Mouse (Mus musculus) kidney, postnatal 25 days (tissue): ENCODE data around the gene Vamp8.

Experiments used
- DNase-seq, 2 experiments: peaks; one replicate each; pipeline ENCODE4 v3.0.0; 2021; ENCODE audit warnings: mixed read lengths in 2 of 2

Vamp8 gene

DNA sequence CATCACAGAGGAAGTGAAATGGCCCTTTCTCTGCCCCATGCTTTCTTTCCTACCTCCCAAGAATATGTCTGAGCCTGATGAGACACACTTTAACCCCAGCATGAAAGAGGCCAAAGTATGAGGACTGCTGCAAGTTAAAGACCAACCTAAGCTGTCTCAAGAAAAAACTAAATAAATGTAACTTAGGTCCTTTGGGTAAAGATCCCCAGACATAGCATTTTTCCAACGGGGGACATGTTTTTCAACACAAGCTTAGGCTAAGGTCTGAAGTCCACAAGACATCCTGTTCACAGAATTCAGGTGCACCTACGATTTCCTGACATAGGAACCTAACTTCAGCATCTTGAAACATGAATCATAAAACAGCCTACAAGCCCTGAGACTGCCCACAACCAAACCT lies 40.3 kb downstream of the Vamp8 start:
- DNase-seq: no peak

DNA sequence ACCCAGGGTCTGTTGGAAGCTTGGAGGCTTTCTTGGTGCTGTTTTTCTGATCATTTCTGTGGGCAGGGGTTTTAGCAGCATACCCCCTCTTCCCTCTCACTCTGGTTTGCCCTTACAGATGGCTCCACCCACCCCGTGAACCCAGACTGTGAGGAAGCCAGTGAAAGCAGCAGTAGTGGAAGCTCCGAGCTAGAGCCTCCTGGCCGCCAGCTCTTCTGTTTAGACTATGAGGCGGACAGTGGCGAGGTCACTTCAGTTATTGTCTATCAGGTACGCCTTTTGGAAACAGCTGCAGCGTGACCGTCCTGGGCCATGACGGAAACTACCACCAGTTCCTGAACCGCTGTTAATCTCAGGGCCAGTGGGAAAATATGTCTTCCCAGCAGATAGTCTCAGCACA lies 42.1 kb downstream of the Vamp8 start:
- DNase-seq: peak; percentile 57 to 78

DNA sequence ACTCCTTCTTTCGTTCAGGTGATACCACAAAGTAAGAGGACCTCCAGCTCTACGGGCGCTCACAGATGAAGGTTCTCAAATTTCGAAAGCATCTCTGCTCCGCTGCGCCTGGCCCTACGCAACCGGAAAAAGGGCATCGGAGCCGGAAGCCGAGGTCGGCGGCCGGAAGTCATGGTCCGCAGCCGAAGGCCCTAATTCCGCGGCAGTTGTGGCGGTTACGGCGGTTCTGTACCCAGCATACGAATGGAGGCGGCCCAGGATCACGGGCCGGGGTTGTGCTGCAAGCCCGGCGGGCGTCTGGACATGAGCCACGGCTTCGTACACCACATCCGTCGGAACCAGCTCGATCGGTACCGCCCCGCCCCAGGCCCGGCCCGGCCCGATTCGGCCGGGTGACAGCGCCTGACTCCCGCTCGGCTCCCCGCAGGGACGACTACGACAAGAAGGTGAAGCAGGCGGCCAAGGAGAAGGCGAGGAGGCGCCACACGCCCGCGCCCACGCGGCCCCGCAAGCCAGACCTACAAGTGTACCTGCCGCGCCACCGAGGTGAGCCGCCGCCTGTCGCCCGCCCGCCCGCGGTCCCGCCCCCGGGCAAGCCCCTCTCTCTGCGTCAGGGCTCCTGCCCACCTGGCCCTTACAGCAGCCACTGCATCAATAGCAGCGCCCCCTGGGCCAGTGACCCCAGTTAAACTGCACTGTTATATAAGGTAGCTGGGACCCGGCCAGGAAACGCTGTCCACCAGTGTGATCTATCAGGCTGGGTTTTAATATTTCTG lies 43.1 kb downstream of the Vamp8 start, which contains the start of gene 0610030E20Rik:
Gene 0610030E20Rik (plus strand): TSS at position 152 of the 776 bp plus-strand sequence.
- DNase-seq: peak; percentile 88 to 96

DNA sequence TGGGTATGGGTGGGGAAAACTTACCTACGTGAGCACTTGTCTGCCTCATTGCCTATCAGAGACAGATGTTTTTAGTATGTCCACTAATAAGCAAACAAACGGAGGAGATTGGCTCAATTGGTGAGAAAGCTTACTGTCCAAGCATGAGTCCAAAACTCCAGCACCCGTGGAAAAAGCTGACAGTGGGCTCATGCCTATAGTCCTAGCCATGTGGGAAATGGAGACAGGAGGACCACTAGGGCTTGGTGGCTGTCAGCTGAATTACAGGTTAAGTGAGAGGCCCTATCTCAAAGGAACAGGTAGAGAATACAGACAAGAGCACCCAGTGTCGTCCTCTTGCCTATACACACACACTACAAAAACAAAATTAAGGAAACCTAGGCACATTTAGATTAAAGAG lies 44.2 kb downstream of the Vamp8 start:
- DNase-seq: no peak

DNA sequence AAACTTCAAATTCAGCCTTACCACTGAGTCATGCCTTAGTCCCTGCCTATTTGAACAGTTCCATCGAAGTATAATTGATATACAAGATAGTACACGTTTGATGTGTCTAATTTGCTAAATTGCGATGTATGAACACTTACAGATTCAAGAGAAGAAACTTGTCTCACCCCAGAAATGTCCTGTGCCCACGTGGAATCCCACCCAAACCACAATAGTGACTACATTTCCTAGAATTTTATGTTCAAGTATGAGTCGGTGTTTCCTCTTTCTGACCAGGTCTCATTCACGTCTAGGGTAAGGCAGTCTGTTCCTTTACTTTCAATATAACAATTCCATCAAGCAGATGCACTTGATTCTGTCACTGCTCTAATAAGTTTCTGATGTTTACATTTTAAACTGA lies 44.9 kb downstream of the Vamp8 start:
- no peak for DNase-seq

DNA sequence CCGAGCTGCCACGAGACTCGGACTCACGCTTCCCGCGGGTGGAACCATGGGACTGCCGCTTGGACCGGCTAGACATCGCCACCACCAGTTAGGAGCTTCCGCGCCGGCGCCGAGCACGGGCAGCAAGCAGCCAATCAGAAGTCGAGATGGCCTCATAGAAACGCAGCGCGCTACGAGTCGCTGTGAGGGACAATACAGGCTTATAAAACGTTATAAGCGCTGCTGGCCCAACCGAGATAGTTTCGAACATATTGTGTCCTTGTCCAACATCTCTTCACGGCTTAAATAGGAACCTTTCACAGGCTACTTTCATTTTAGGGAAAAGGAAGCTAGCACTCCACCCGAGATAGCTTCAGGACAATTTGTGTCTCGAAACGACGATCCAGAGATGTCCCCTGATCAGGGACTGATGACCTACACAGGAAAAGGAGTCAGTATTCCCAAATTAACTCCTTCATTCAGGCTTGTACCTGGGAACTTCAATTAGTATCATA lies 45.4 kb downstream of the Vamp8 start, which contains the start of gene Usp39:
Gene Usp39 (minus strand): TSS at position 111 of the 494 bp plus-strand sequence.
- peak; percentile 97 to 98 for DNase-seq

DNA sequence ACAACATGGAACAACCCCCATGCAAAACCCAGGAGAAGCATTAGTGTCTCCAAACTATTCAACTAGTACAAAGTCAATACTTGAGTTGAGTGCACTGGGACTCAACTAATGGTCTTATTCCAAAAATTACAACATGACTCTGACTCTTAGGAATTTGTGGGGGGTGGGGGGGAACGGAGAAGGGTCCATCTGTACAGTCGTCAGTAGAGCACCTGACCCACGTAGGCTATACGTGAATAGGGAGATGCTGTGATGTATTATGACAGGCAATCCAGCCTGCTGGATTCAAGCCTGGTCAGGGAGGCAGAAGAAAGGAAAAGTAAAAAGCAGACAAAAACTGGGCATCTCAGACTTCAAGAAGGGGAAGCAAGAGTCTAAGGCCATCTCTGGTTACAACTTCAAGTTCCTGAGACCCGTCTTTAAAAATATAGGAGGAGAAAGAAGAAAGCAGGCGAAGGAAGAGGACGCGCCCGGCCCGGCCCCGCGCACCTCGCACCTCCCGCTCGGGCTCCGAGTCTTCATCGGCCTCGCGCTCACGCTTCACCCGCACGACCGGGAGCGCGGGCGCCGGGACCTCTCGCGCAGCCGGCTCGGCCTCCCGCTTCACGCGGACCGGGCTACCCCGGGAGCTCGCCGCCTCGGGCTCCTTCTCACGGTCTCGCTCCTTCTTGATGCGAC lies 46.0 kb downstream of the Vamp8 start:
- DNase-seq: no peak

DNA sequence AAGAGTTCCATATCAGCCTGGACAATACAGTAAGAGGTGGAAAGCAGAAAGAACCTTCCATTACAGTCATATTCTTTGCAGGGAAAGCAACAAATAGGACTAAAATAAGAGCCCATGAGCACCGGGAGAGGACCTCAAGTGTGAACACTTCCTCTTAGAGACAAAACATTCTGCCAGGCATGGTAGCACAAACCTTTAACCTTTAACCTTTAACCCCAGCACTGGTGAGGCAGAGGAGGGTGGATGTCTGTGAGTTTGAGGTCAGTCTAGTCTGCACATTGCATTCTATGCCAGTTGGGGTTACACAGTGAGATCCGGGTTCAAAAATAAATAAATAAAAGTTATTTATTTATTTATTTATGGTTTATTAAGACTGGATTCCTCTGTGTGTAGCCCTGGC lies 50.0 kb downstream of the Vamp8 start:
- DNase-seq: no peak
